Mouse (Mus musculus) stomach, postnatal 0 days (tissue): ENCODE measurements around the gene Dqx1.

ENCODE experiments used
- CTCF ChIP-seq: IDR thresholded peaks from 2 replicates; pipeline ENCODE4 v1.5.1; 2016; ENCODE audit warnings: antibody characterized with exemption, low read depth, mild to moderate bottlenecking, moderate library complexity
- EP300 ChIP-seq: optimal IDR thresholded peaks from 2 replicates; pipeline ENCODE3; 2016; ENCODE audit warnings: antibody characterized with exemption

- TF ChIP-seq CTCF (no peak), EP300 (no peak)
Measured at GRCm38 (mm10) chr6:83049367-83049766, 8.3 kb upstream of the Dqx1 start.
